Mouse (Mus musculus): ENCODE data around the gene Slc4a8. TPM values are rescaled to one million over a fixed set of nuclear protein-coding genes. Genes with fewer than 3 reads are reported as not detected.
A peak's percentile ranks its signal among the peaks of the same experiment; 100 is the strongest.

Gene Slc4a8
- polyA plus RNA-seq, 1 experiment from 2014 or later: 31.1 TPM

DNA sequence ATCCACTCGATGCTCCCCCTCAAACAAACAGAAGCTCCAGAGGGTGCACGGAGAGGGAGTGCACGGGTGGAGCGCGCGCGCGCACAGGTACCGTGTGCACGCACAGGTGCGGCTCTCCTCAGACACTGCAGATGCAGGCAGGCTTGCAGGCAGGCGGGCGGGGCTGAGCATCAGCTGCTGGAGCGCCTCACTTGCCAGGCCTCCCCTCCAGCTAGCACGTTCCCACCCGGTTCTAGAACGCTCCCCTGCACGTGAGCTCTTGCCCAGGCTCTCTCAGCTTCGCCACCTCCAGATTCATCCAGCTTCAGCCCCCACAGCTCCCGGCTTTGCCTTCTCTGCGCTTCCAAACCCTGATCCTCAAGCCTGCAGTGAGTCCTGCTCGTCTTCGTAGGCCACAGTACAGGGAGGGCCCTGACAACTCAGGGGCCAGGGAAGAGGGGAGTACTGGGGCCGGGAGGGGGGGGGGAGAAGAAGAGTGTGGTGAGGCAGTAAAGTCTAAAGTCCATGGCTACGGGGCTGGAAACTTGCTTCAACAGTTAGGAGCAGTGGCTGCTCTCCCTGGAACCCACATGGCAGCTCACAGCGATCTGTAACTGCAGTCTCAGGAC lies 63.8 kb downstream of the Slc4a8 start:
- no peaks in the 10 kb centered on the region for H3K36me3 ChIP-seq (ENCODE audit: control insufficient read depth, insufficient read depth, low read length)
- no peaks in the 10 kb centered on the region for H3K9me3 ChIP-seq (replicated peaks; ENCODE audit: control insufficient read depth, low read length, poor library complexity, severe bottlenecking)
- no peaks in the 10 kb centered on the region; the same call in 1 of the 2 replicates for H3K27me3 ChIP-seq (ENCODE audit: control insufficient read depth, insufficient read depth, low read depth, low read length)
- ATAC-seq: peak; percentile 78
- H3K9ac ChIP-seq (ENCODE audit: low read depth, low read length): peak overlapping the region; percentile 45
- H3K27ac ChIP-seq (ENCODE audit: low read length): no peak overlapping the region
- peak overlapping the region; percentile 65 for H3K4me2 ChIP-seq (ENCODE audit: low read length)
- peaks cover 6% of the 10 kb centered on the region; the same call in 1 of the 2 replicates for H3K4me1 ChIP-seq (ENCODE audit: control insufficient read depth, insufficient read depth, low read length)
- 17% methylated on average over 18 of the region's 26 CpGs for WGBS
- peak overlapping the region; percentile 35 for H3K4me3 ChIP-seq (ENCODE audit: low read depth, low read length)

DNA sequence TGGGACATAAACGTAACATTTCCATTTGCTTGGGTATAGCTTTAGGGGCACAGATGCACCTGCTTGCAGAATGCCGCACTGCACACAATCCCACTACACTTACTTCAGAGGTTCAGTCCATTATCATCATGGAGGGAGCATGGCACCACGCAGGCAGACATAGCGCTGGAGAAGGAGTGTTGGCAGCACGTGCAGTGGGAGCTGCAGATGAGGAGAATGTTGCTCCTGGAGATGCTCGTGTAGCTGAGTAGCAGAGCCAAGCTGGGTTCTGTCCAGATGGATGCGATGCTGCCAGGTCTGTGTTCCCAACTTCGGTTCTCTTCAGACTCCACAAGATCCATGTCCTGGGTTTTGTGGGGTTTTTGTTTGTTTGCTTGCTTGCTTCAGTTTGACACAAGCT lies 64.5 kb downstream of the Slc4a8 start:
- H3K4me2 ChIP-seq (ENCODE audit: low read length): no peak overlapping the region
- WGBS: 84% methylated on average over 8 of the region's 8 CpGs
- H3K9me3 ChIP-seq (replicated peaks; ENCODE audit: control insufficient read depth, low read length, poor library complexity, severe bottlenecking): no peaks in the 10 kb centered on the region; the same call in 1 of the 2 replicates
- H3K9ac ChIP-seq (ENCODE audit: low read depth, low read length): no peak overlapping the region
- H3K4me3 ChIP-seq (ENCODE audit: low read depth, low read length): no peak overlapping the region
- H3K27ac ChIP-seq (ENCODE audit: low read length): no peak overlapping the region
- H3K4me1 ChIP-seq (ENCODE audit: control insufficient read depth, insufficient read depth, low read length): peaks cover 6% of the 10 kb centered on the region; the same call in 1 of the 2 replicates
- no peak for ATAC-seq
- H3K36me3 ChIP-seq (ENCODE audit: control insufficient read depth, insufficient read depth, low read length): no peaks in the 10 kb centered on the region
- no peaks in the 10 kb centered on the region; the same call in 1 of the 2 replicates for H3K27me3 ChIP-seq (ENCODE audit: control insufficient read depth, insufficient read depth, low read depth, low read length)

DNA sequence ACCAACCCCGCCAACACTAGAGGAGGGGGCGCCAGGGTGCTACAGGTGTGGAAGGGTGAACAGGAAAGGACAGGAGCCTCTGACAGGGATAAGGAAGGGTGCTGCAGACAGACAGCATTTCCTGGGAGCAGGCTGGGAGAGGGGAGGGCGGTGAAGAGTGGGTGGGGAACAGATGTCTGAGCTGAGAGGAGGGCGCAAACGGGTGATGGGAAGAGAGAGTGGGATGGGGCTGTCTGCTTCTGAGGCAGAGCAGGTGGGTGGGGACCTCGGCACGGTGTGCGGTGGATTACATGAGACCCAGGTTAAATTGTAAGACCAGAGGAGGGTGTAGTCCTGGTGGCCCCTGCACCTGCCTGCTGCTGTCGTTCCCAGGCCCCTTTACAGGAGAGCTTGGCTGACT lies 68.2 kb downstream of the Slc4a8 start:
- Histone ChIP-seq H3K4me3 (ENCODE audit: low read depth, low read length) (no peak overlapping the region), H3K9ac (ENCODE audit: low read depth, low read length) (no peak overlapping the region), H3K36me3 (ENCODE audit: control insufficient read depth, insufficient read depth, low read length) (no peaks in the 10 kb centered on the region), H3K27ac (ENCODE audit: low read length) (no peak overlapping the region), H3K9me3 (replicated peaks; ENCODE audit: control insufficient read depth, low read length, poor library complexity, severe bottlenecking) (no peaks in the 10 kb centered on the region; the same call in 1 of the 2 replicates), H3K4me1 (ENCODE audit: control insufficient read depth, insufficient read depth, low read length) (peaks cover 6% of the 10 kb centered on the region; the same call in 1 of the 2 replicates), H3K27me3 (ENCODE audit: control insufficient read depth, insufficient read depth, low read depth, low read length) (no peaks in the 10 kb centered on the region), H3K4me2 (ENCODE audit: low read length) (no peak overlapping the region)
- WGBS: 81% methylated on average over 9 of the region's 9 CpGs
- no peak for ATAC-seq

DNA sequence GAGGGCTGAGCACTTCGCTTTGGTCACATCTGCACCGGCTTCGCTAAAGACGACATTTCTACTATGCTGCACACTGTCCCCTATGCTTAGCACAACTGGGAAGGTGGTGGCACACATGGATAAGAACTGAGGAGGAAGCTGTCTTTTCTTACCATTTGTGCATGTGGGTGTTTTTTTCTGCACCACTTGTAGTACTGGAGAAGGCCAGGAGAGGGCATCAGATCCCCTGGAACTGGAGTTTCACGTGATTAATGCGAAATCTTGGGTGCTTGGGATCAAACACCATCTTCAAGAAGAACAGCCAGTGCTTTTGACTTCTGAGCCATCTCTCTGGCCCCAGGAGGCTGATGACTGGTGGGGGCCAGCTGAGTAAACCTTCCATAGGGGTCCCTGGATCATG lies 69.1 kb downstream of the Slc4a8 start:
- no peak overlapping the region for H3K27ac ChIP-seq (ENCODE audit: low read length)
- no peaks in the 10 kb centered on the region; the same call in 1 of the 2 replicates for H3K9me3 ChIP-seq (replicated peaks; ENCODE audit: control insufficient read depth, low read length, poor library complexity, severe bottlenecking)
- H3K27me3 ChIP-seq (ENCODE audit: control insufficient read depth, insufficient read depth, low read depth, low read length): no peaks in the 10 kb centered on the region
- no peak for ATAC-seq
- H3K4me1 ChIP-seq (ENCODE audit: control insufficient read depth, insufficient read depth, low read length): no peaks in the 10 kb centered on the region; the same call in 1 of the 2 replicates
- H3K9ac ChIP-seq (ENCODE audit: low read depth, low read length): no peak overlapping the region
- H3K4me3 ChIP-seq (ENCODE audit: low read depth, low read length): no peak overlapping the region
- H3K36me3 ChIP-seq (ENCODE audit: control insufficient read depth, insufficient read depth, low read length): no peaks in the 10 kb centered on the region
- no peak overlapping the region for H3K4me2 ChIP-seq (ENCODE audit: low read length)
- WGBS: 56% methylated on average over 6 of the region's 6 CpGs

DNA sequence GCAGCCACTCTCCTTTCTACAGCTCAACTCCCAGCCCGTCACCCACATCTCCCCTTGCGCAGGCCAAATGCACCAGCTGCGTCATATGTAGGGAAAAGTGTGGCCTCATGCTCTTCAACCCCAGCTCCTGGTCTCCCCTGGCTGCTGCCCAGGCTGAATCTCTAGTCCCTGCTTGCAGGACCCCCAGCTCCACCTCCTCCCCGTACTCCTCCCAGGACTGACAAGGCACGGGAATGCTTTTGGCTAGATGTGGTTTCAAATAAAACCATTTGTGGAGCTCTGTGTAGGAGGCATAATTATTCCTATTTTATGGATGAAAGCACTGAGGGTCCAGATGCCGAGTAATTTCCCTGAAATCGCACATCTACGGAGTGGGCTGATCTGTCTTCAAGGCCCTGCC lies 70.6 kb downstream of the Slc4a8 start:
- Histone ChIP-seq H3K27ac (ENCODE audit: low read length) (no peak overlapping the region), H3K4me1 (ENCODE audit: control insufficient read depth, insufficient read depth, low read length) (no peaks in the 10 kb centered on the region), H3K4me2 (ENCODE audit: low read length) (no peak overlapping the region), H3K27me3 (ENCODE audit: control insufficient read depth, insufficient read depth, low read depth, low read length) (no peaks in the 10 kb centered on the region), H3K9me3 (replicated peaks; ENCODE audit: control insufficient read depth, low read length, poor library complexity, severe bottlenecking) (no peaks in the 10 kb centered on the region; the same call in 1 of the 2 replicates), H3K4me3 (ENCODE audit: low read depth, low read length) (no peak overlapping the region), H3K36me3 (ENCODE audit: control insufficient read depth, insufficient read depth, low read length) (no peaks in the 10 kb centered on the region), H3K9ac (ENCODE audit: low read depth, low read length) (no peak overlapping the region)
- WGBS: 80% methylated on average over 8 of the region's 8 CpGs
- no peak for ATAC-seq

DNA sequence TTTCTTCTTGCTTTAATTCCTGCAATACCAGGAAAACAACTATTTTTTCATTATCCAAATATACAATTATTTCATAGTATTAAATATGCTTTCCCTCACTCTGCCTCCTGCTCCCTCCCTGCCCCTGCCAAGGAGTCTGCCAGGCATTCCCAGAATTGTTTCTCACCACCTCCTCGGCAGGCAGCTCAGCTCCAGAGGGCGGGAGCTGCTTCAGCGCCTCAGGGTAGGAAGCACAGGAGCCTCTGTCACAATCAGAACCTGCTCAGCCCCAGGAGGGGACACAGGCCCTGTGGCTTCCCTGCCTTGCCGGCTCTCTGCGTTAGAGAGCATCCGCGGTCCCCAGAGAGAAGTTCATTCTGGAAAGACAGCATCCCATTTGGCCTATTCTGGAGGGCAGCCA lies 71.2 kb downstream of the Slc4a8 start:
- no peaks in the 10 kb centered on the region for H3K4me1 ChIP-seq (ENCODE audit: control insufficient read depth, insufficient read depth, low read length)
- no peak overlapping the region for H3K4me2 ChIP-seq (ENCODE audit: low read length)
- no peaks in the 10 kb centered on the region for H3K27me3 ChIP-seq (ENCODE audit: control insufficient read depth, insufficient read depth, low read depth, low read length)
- WGBS: 25% methylated on average over 7 of the region's 7 CpGs
- H3K4me3 ChIP-seq (ENCODE audit: low read depth, low read length): no peak overlapping the region
- H3K9me3 ChIP-seq (replicated peaks; ENCODE audit: control insufficient read depth, low read length, poor library complexity, severe bottlenecking): no peaks in the 10 kb centered on the region; the same call in 1 of the 2 replicates
- no peak overlapping the region for H3K27ac ChIP-seq (ENCODE audit: low read length)
- H3K9ac ChIP-seq (ENCODE audit: low read depth, low read length): no peak overlapping the region
- H3K36me3 ChIP-seq (ENCODE audit: control insufficient read depth, insufficient read depth, low read length): no peaks in the 10 kb centered on the region
- no peak for ATAC-seq

DNA sequence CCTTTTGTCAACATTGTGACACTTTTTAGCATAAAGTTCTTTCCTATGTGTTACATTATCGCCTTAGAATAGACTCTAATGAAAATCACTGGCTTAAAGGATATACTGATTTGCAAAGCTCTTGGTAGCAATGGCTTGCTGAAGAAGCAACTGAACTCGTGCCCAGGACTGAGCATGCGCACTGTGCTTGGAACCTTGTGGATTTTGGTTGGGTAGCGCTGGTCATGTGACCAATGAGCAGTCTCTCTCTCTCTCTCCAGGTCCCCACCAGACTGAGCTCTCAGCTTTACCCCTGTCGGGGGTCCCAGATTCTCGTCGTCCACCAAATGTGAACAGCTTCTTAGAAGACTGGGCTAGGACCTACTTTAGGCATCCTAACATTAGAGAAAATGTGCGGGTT lies 75.2 kb downstream of the Slc4a8 start:
- Histone ChIP-seq H3K4me2 (ENCODE audit: low read length) (no peak overlapping the region), H3K9ac (ENCODE audit: low read depth, low read length) (no peak overlapping the region), H3K4me1 (ENCODE audit: control insufficient read depth, insufficient read depth, low read length) (no peaks in the 10 kb centered on the region), H3K27ac (ENCODE audit: low read length) (no peak overlapping the region), H3K4me3 (ENCODE audit: low read depth, low read length) (no peak overlapping the region), H3K9me3 (replicated peaks; ENCODE audit: control insufficient read depth, low read length, poor library complexity, severe bottlenecking) (no peaks in the 10 kb centered on the region), H3K36me3 (ENCODE audit: control insufficient read depth, insufficient read depth, low read length) (no peaks in the 10 kb centered on the region), H3K27me3 (ENCODE audit: control insufficient read depth, insufficient read depth, low read depth, low read length) (no peaks in the 10 kb centered on the region)
- no peak for ATAC-seq
- 83% methylated on average over 8 of the region's 8 CpGs for WGBS

DNA sequence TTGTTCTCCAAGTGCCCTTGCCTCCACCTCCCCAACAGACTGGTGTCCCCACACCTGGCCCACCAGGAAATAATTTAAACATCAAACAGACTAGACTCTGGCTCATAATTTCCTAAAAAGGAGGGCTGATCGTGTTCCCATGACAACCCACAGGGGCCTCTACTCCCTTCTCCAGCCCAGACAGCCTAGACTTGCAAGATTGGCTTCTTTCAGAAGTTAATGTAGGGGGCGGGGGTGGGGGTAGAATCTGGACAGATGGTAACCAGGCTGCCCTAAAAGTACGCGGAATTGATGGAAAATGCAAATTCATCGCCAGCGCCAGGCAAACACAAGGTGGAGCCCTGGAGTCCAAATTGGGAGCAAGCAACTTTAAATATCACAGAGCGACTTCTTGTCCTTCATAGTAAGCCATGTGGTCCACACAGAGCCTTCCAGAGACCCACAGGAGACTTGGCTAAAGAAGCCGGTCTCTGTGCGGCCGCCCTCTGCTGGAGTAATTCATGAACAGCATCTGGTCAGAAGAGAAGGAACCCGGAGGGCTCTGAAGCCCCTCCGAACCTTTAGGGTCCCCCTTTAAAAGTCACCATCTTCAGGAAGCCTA lies 77.2 kb downstream of the Slc4a8 start:
- Histone ChIP-seq H3K4me3 (ENCODE audit: low read depth, low read length) (no peak overlapping the region), H3K27ac (ENCODE audit: low read length) (no peak overlapping the region), H3K4me1 (ENCODE audit: control insufficient read depth, insufficient read depth, low read length) (no peaks in the 10 kb centered on the region), H3K27me3 (ENCODE audit: control insufficient read depth, insufficient read depth, low read depth, low read length) (no peaks in the 10 kb centered on the region), H3K4me2 (ENCODE audit: low read length) (no peak overlapping the region), H3K9me3 (replicated peaks; ENCODE audit: control insufficient read depth, low read length, poor library complexity, severe bottlenecking) (no peaks in the 10 kb centered on the region), H3K36me3 (ENCODE audit: control insufficient read depth, insufficient read depth, low read length) (no peaks in the 10 kb centered on the region), H3K9ac (ENCODE audit: low read depth, low read length) (no peak overlapping the region)
- no peak for ATAC-seq
- WGBS: 36% methylated on average over 12 of the region's 12 CpGs

DNA sequence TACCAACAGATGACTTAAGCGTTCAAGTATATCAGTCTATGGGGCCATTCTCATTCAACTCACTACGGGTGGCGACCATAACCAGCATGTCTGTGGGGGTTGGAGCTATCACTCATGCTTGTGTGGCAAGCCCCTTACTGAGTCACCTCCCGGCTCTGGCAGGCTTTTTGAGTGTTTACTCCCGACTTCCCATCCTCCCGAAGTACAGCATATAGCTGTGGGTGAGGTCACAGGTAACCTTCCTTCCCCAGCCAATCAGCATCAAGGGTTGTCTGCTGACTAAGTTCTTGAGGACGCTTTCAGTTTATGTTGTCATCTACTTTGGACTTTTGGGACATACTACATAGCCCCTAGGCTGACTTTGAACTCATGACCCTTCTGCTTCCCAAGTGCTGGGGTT lies 82.8 kb downstream of the Slc4a8 start:
- WGBS: 91% methylated on average over 7 of the region's 7 CpGs
- no peak overlapping the region for H3K4me3 ChIP-seq (ENCODE audit: low read depth, low read length)
- H3K27ac ChIP-seq (ENCODE audit: low read length): no peak overlapping the region
- H3K27me3 ChIP-seq (ENCODE audit: control insufficient read depth, insufficient read depth, low read depth, low read length): no peaks in the 10 kb centered on the region
- H3K4me1 ChIP-seq (ENCODE audit: control insufficient read depth, insufficient read depth, low read length): no peaks in the 10 kb centered on the region
- no peaks in the 10 kb centered on the region for H3K36me3 ChIP-seq (ENCODE audit: control insufficient read depth, insufficient read depth, low read length)
- H3K9ac ChIP-seq (ENCODE audit: low read depth, low read length): no peak overlapping the region
- ATAC-seq: no peak
- no peak overlapping the region for H3K4me2 ChIP-seq (ENCODE audit: low read length)
- 0 out of 2 replicates have a peak, but pooled peaks cover 2% of the 10 kb centered on the region for H3K9me3 ChIP-seq (replicated peaks; ENCODE audit: control insufficient read depth, low read length, poor library complexity, severe bottlenecking)
